Mouse (Mus musculus) urinary bladder, adult 18-20 months (tissue): Measurements from ENCODE around the gene Dmap1.

ENCODE experiments used
- DNase-seq, 2 experiments: peaks; one replicate each; pipeline ENCODE4 v3.0.0; 2022; ENCODE audit warnings: low spot score in 2 of 2, mixed read lengths in 2 of 2

The Dmap1 gene

GRCm38 (mm10) chr4:117681931-117682461 is at the start of gene Dmap1:
Dmap1 (minus strand) TSS chr4:117682273.
- peak; percentile 64 to 77 for DNase-seq

GRCm38 (mm10) chr4:117724112-117724511 is 42.0 kb upstream of the Dmap1 start, which contains the start of gene Gm12845:
Gm12845 (plus strand) TSS chr4:117724412.
- no peak for DNase-seq

DNA sequence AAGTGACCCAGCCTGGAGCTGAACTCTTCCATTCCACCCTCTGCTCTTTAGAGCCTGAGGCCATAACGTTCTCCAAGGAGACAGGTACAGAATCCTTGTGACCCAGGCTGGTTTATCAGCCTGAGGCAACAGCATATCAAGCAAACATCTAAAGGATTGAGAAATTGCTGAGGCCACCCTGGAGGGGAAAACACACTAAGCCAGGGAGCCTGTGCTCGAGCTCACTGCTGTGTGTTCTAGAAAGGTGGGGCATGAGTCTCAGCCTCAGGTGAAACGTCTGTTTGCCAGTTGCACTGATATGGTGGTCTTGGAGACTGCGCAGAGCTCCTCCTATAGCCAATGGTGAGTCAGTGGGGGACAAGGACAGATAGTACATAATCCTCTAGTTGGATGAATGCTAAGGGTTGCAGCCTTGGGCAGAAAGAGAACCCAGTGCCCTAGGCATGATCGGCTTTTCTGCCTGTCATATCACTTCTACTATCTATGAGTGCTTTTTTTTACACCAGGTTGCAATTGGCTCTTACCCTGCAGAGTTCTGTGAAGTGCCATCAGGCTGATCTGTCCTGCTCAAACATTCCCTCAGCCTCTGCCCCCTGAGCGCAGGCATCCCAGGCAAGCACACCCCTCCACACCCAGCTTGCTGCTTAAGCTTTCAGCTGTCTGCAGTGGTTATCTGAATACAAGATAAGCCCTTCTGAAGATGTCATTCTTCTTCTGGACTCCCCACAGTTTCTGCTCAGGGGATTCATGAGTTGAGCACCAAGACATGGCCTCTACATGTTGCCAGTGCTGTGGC is 31.4 kb upstream of the Dmap1 start:
- peak in 1 of 2 experiments; percentile 22 for DNase-seq

- DNase-seq = no peak
Observed at GRCm38 (mm10) chr4:117712314-117712713, 30.2 kb upstream of the Dmap1 start.

DNA sequence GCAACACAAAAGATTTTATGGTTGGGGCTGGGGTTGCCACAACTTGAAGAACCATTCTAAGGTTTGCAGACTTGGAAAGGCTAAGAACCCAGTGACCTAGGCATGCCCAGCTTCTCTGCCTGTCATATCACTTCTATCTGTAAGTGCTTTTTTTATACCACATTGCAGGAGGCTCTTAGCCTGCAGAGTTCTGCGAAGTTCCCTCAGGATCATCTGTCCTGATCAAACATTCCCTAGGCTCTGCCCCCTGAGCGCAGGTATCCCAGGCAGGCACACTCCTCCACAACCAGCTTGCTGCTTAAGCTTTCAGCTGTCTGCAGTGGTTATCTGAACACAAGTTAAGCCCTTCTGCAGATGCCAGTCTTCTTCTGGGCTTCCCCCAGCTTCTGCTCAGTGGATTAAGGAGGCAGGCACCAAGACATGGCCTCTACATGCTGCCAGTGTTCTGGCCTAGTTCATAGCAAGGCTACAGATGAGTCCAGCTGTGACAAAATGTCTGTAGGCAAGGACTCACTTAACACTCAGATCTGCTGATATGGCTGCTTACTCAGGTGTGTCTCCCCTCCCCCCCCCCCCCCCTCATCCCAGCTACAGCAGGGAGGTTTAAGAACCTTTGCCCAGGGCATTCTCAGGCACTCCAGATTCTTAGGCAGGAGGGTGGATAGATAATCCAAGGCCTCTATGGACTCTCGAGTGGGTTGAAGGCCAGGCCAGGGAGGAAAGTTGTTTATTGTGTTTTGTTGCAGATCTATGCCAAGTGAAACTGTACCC is 26.9 kb upstream of the Dmap1 start:
- DNase-seq = peak in 1 of 2 experiments; percentile 34

GRCm38 (mm10) chr4:117705361-117705760 is 23.3 kb upstream of the Dmap1 start:
- DNase-seq = peak in 1 of 2 experiments; percentile 44

- DNase-seq = no peak
Observed at GRCm38 (mm10) chr4:117686354-117686753, 4.3 kb upstream of the Dmap1 start.

DNA sequence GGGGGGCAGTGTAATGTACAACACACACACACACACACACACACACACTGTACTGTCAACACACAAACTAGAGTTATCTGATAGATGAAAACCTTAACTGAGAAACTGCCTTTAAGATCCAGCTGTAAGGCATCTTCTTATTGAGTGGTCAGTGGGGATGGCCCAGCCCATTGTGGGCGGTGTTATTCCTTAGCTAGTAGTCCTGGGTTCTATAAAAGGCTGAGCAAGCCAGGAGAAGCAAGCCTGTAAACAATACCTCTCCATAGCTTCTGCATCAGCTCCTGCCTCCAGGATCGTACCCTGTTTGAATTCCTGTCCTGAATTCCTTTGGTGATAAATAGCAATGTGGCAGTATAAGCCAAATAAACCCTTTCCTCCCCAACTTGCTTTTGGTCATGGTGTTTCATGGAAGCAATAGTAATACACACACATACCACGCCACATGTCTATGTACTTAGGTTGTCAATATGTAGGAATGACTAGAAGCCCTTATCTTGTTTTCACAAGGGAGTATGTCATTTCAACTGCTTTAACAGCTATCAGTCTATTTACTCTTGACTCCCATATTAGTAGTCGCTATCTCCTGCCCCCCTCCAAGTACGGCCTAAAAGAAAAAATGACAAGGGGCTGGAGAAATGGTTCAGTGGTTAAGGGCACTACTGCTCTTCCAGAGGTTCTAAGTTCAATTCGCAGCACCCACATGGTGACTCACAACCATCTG is 1.1 kb upstream of the Dmap1 start:
- DNase-seq = no peak

DNA sequence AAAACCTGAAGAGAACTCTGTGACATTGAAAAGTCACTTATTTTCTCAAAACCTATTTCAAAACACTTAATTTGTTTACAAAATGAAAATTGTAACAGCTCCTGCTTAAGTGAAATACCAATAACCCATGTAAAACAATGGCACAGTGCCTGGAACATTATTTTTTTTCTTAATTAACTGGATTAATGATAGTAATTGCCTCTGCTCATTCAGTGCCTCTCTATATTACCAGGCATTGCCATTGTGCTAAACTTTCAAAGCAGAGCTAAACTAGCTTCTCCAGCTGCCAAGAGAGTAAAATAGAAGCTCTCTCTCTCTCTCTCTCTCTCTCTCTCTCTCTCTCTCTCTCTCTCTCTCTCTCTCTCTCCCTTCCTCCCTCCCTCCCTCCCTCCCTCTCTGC is 390 bp upstream of the Dmap1 start:
- no peak for DNase-seq

DNA sequence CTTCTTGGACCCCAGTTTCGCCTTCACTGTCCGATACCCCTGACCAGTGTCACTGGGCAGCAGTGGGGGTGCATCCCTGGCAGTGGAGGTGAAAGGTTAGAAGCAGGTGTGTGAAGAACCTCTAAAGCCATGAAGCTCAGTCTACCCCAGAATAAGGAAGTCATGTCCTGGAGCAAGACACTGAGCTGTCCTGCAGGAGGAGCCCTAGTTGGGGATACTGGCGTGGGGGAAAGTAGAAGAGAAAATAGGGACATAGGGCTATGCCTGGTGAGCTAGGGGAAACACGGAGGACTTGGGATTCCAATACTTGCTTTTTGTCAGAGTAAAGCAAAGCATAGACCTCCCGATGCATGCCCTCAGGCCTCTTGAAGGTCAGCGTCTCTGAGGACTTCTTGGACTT is 1.1 kb downstream of the Dmap1 start:
- DNase-seq = no peak

GRCm38 (mm10) chr4:117676903-117677302 is 5.2 kb downstream of the Dmap1 start:
- DNase-seq = peak; percentile 35 to 61

GRCm38 (mm10) chr4:117673901-117674300 is 8.2 kb downstream of the Dmap1 start:
- DNase-seq = no peak

DNA sequence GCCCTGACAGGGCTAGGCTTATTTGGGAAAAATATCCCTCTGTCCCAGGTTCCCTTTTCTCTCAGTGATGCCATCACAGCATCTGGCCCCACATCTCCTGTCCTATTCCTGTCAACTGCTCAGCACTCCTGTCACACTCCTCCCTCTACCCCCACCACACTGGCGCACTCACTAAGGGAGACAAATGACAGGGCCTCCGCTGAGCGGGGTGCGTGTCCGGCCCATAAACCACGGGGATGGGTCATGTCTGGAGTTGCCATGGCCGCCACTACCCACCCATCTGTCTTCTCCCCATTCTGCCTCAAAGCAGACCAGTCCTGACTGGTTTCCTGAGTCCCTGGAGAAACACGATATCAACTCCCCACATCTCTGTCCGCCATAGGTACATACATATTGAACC is 10.0 kb downstream of the Dmap1 start:
- no peak for DNase-seq

DNA sequence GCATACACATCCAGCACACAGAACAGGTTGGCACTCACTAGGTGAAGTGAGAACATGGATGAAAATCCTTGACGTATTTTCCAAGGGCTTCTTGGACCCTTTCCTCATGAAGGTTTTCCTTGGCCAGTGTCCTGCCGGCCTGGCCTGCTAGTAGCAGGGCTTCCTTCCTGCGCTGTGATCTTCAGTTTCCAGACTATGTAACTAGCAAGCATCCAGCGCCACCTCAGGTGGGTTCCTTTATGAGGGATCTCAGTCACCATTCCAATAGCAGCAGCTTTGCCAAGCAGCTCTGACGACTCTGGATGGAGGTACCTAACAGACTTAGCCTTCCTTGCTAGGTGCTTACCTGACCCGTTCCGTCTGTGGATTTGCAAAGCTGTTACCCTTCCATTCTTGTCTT is 12.2 kb downstream of the Dmap1 start:
- no peak for DNase-seq

- DNase-seq = no peak
Observed at GRCm38 (mm10) chr4:117666054-117666453, 16.0 kb downstream of the Dmap1 start.

GRCm38 (mm10) chr4:117665531-117665930 is 16.5 kb downstream of the Dmap1 start:
- no peak for DNase-seq

DNA sequence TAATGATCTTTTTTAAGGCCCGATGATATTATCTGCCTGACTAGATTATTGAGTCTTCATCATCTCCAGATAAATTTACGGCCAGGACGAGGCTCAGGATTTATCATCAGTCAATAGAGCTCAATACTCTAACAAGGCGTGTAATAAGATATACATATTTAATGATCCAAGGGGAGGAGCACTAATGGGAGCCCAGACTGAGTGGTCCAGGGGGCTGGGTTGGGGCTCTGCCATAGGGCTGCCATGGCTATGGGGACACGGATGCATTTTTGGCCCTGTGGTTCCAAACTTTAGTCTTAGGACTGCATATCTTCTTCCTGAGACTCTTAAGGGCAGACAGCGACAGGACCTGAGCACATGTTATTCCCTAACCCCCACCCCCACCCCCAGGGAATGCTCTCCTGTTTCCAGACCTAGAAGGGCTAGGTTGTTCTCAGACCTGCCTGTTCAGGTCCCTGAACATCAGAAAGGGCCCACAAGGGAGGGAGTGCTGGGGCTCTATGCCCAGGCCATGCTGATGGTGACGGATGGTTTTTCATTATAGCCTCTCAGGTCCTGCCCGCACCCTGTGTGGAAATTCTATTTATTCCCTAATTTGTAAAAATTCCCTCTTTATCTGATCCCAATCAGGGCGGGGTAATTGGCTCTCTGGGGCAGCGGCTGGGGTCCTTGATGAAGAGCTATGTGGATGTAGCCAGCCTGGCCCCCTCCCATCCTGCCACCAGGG is 17.5 kb downstream of the Dmap1 start:
- DNase-seq = no peak

DNA sequence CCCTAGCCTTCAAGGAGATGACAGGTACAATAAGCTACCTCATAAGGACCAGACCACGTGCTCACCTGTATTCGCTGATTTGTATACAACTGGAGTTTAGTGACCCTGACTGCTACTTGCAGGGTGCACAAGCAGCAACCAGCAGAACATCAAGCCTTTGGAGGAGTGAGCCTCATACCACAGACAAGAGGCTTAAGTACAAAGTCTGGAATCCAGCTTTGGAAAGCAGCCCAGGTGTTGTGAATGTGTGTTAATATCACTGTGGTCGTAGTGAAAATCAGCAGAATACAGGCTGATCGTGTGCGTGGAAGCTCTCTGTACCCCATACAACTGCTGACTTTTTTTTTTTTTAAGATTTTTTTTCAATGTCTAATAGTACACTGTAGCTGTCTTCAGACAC is 22.1 kb downstream of the Dmap1 start:
- DNase-seq = no peak

- DNase-seq = peak in 1 of 2 experiments; percentile 36
Observed at GRCm38 (mm10) chr4:117658582-117659444, 23.3 kb downstream of the Dmap1 start.

- DNase-seq = no peak
Observed at GRCm38 (mm10) chr4:117657646-117658045, 24.4 kb downstream of the Dmap1 start.
